Mouse (Mus musculus) embryonic facial prominence, embryonic 11.5 days (tissue): ENCODE data around the gene Wnt3a. TPM values are rescaled to one million over a fixed set of nuclear protein-coding genes. Genes with fewer than 3 reads are reported as not detected.

Experiments used
- ATAC-seq: fragments of 200-750 bp; cut with Nextera tagmentation; replicated peaks from 2 replicates; pipeline ENCODE4 v1.8.0; 2017; ENCODE audit warnings: low read depth; ENCODE audit not compliant: insufficient number of reproducible peaks, low FRiP score, low TSS enrichment
- DNase-seq: peaks from one replicate; pipeline ENCODE4 v3.0.0-alpha.2; 2015; ENCODE audit warnings: low spot score
- H3K27ac ChIP-seq: fragments of 300-500 bp; sonication (generic); replicated peaks from 2 replicates; pipeline ENCODE4 v1.5.1; 2014; ENCODE audit warnings: mild to moderate bottlenecking, low read depth, low read length, control low read depth
- H3K27me3 ChIP-seq: fragments of 300-500 bp; sonication (generic); 2 replicates; pipeline ENCODE4 v1.6.1; 2014; ENCODE audit warnings: mild to moderate bottlenecking, low read length, moderate library complexity, mixed read lengths; ENCODE audit not compliant: control insufficient read depth, insufficient read depth
- H3K36me3 ChIP-seq: fragments of 300-500 bp; sonication (generic); replicated peaks from 2 replicates; pipeline ENCODE4 v1.6.1; 2014; ENCODE audit warnings: low read depth, mild to moderate bottlenecking, low read length, moderate library complexity, mixed read lengths; ENCODE audit not compliant: control insufficient read depth, insufficient read depth
- H3K4me1 ChIP-seq: fragments of 300-500 bp; sonication (generic); 2 replicates; pipeline ENCODE4 v1.6.1; 2014; ENCODE audit warnings: low read length, mixed read lengths; ENCODE audit not compliant: control insufficient read depth, insufficient read depth
- H3K4me2 ChIP-seq: fragments of 300-500 bp; sonication (generic); 2 replicates; pipeline ENCODE4 v1.6.1; 2014; ENCODE audit warnings: low read depth, mild to moderate bottlenecking, control low read depth, low read length, moderate library complexity
- H3K4me3 ChIP-seq: fragments of 300-500 bp; sonication (generic); 2 replicates; pipeline ENCODE4 v1.5.1; 2014; ENCODE audit warnings: low read depth, low read length, control low read depth
- H3K9ac ChIP-seq: fragments of 300-500 bp; sonication (generic); replicated peaks from 2 replicates; pipeline ENCODE4 v1.6.1; 2014; ENCODE audit warnings: mild to moderate bottlenecking, control low read depth, low read length
- H3K9me3 ChIP-seq: fragments of 300-500 bp; sonication (generic); replicated peaks from 2 replicates; pipeline ENCODE4 v1.6.1; 2016; ENCODE audit warnings: mild to moderate bottlenecking, low read length, inconsistent platforms, mixed read lengths; ENCODE audit not compliant: control insufficient read depth
- WGBS: fragments of 180-500 bp; shearing (Covaris S2); extraction: QIAGEN DNeasy Blood & Tissue Kit; methylation state at CpG from one replicate; pipeline ENCODE4 v1.1.7; 2014; 5-methylcytosine and 5-hydroxymethylcytosine counted together
- polyA plus RNA-seq: library from polyadenylated mRNA; unstranded; fragments of >200 nt; fragmentation: Nextera tagmentation; extraction: Ambion mirVana; gene quantifications from 2 replicates; pipeline ENCODE4 v1.2.1, GENCODE M21; 2014

Gene Wnt3a
- polyA plus RNA-seq, 1 experiment from 2014 or later = 0.77 TPM

DNA sequence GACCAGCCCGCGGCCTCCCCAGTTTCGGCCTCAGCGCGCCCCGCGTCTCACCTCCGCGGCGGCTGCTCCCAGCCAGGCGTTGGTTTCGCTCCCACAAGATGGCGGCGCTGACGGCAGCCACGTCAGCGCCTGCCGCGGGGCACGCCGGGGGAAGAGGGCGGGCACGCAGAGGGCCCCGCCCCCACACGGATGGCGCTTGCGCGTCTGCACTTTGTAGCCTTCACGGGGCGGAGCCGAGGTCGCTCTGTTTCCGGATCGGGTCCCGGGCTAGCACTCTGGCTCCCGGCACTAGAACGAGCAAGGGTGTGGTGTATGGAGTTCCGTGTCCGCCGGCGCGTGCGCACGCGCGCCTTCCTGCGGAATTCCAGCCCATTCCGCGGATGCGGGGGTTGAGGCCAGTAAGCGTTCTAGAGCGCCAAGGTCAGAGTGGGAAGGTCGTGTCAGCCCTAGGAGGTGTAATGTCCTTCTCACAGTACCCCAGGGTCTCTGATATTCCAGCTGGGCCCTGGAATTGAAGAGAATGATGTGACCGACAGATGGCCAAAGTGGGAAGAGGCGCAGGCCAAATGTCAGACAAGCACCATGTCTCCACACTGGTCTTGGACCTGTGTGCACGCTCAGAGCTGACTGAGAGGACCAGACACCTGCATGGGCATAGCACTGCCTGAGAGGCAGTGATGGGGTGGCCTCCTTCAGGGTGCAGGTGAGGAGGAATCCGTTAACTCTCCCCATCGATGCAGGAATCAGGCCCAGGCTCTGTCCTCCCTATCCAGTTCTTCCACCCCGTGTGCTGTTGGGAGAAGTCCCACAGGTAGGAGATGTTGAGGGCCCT lies 62.2 kb downstream of the Wnt3a start, which contains the start of gene Arf1:
Arf1 (minus strand) TSS at position 149 of the 832 bp plus-strand sequence.
- no peaks in the 10 kb centered on the region for H3K27me3 ChIP-seq
- H3K4me2 ChIP-seq = peak within 1 kb of the TSS; percentile 86
- H3K27ac ChIP-seq = peak within 1 kb of the TSS; percentile 84
- no peaks in the 10 kb centered on the region for H3K36me3 ChIP-seq
- ATAC-seq = peak; percentile 94
- peak within 1 kb of the TSS; percentile 95 for H3K9ac ChIP-seq
- peak within 1 kb of the TSS; percentile 97 for H3K4me3 ChIP-seq
- H3K9me3 ChIP-seq = no peaks in the 10 kb centered on the region
- 4% methylated on average over 59 of the region's 59 CpGs for WGBS
- H3K4me1 ChIP-seq = peaks cover 7% of the 10 kb centered on the region
- peak; percentile 98 for DNase-seq

DNA sequence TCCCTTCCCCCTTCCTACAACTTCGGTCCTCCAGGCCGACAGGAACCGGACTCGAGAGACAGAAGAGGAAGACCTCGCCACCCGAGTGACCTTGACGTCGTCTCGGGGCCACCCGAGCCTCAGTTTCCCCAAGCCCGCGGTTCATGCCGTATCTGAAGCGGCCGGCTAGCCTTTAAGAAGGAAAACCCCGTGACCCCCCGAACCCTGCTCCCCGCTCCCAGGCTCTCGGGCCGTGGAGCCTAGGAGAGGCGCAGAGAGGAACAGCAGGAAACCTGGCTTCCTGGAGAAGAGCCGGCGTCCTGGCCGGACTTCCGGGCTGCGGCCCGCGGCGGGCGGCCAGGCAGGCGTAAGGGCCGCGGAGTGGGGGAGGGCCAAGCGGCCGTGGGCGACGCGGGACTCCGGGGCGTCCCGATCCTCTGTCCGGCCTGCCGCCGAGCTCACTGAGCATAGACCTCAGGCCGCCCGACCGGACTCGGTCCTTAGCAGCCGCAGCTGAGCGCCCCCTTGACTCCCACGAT lies 62.9 kb downstream of the Wnt3a start:
- DNase-seq = peak; percentile 62
- Histone ChIP-seq H3K36me3 (no peaks in the 10 kb centered on the region), H3K9me3 (no peaks in the 10 kb centered on the region), H3K27ac (peak overlapping the region; percentile 84), H3K9ac (peak overlapping the region; percentile 95), H3K4me1 (peaks cover 7% of the 10 kb centered on the region), H3K4me3 (peak overlapping the region; percentile 97), H3K4me2 (peak overlapping the region; percentile 86), H3K27me3 (no peaks in the 10 kb centered on the region)
- no peak; the same call in 1 of the 2 replicates for ATAC-seq
- WGBS = under 1% methylated on average over 51 of the region's 51 CpGs

DNA sequence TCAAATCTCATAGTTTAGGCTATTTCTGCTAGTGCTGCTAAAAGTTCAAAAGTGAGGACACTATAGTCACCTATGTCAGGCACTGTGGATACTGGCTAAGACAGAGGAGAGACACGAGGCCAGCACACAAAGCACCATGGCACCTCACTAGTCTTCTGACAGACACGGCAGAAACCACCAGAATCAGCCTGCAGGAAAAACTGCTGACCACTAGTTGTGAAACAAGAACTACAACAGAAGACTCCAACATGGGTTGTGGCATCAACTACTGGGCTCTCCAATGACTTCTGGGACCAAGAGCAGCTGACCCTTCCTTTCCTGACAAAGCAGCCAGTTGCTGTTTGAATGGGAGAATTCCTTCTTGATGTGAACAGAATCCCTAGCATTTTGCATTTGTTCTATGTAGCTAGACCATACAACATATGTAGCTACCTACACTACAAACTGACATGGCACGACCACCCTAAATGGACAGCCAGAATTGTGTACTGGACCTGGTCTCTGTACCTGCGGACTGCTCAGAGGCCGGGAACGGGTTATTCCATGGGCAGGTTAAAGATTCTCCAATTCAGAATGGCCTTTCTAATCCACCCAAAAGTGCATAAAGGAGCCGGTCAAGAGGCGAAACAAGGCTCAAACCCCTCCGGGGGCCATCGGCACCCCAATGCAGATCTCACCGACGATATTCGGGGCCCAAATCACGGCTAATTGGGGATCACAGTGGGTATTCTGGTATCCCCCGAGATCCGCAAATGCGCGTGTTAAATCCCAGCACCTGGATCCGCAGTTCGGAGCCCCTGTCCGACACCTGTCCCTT lies 63.6 kb downstream of the Wnt3a start:
- 7% methylated on average over 21 of the region's 21 CpGs for WGBS
- Histone ChIP-seq H3K4me3 (peak overlapping the region; percentile 97), H3K36me3 (no peaks in the 10 kb centered on the region), H3K4me1 (peaks cover 7% of the 10 kb centered on the region), H3K9ac (peak overlapping the region; percentile 95), H3K27me3 (no peaks in the 10 kb centered on the region), H3K9me3 (no peaks in the 10 kb centered on the region), H3K4me2 (peak overlapping the region; percentile 86), H3K27ac (peak overlapping the region; percentile 84; the same call in 1 of the 2 replicates)
- no peak for ATAC-seq
- DNase-seq = peak; percentile 13

DNA sequence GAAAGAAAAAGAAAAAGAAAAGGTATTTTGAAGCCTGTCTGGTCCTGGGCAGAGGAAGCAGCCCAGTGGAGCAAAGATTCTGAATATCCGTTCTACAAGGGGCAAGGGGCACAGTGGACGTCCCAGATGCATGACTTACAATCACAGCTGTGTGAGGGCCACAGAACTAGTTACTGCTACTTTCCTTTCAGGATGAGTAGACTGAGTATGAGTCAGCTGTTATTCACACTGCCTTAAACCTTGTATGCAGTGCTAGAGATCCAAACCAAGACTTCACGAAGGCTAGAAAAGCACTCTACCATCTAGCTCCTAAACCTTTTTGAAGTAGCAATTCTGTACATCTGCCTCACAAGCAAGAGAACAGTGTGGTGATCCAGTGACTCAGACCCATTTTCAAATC lies 64.3 kb downstream of the Wnt3a start:
- peaks cover 7% of the 10 kb centered on the region for H3K4me1 ChIP-seq
- peak overlapping the region; percentile 97 for H3K4me3 ChIP-seq
- no peak overlapping the region for H3K27ac ChIP-seq
- H3K27me3 ChIP-seq = no peaks in the 10 kb centered on the region
- peak overlapping the region; percentile 86 for H3K4me2 ChIP-seq
- WGBS = 56% methylated on average over 3 of the region's 3 CpGs
- H3K9me3 ChIP-seq = no peaks in the 10 kb centered on the region
- no peaks in the 10 kb centered on the region for H3K36me3 ChIP-seq
- no peak for DNase-seq
- ATAC-seq = no peak
- peak overlapping the region; percentile 95; the same call in 1 of the 2 replicates for H3K9ac ChIP-seq

DNA sequence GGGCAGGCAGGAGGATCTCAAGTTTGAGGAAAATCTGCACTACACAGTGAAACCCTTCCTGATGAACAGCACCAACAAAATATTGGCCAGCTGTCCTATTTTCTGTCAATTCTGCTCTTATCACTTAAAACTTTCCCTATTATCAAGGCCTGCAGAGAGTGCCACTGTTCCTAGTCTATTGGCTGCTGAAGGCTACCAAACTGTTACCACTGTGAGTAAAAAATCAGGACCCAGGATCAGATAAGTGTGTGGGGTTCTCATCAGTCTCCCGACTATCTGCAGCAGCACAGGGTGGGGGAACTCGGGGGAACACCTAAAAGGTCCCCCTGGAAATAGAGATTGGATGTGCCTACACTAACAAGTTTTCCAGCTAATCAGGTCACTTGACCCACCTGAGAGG lies 65.4 kb downstream of the Wnt3a start:
- Histone ChIP-seq H3K4me3 (no peak overlapping the region), H3K4me1 (peaks cover 7% of the 10 kb centered on the region), H3K9ac (no peak overlapping the region), H3K4me2 (no peak overlapping the region), H3K9me3 (no peaks in the 10 kb centered on the region), H3K27ac (no peak overlapping the region), H3K27me3 (no peaks in the 10 kb centered on the region), H3K36me3 (no peaks in the 10 kb centered on the region)
- ATAC-seq (no peak), DNase-seq (no peak)
- 80% methylated on average over 2 of the region's 2 CpGs for WGBS

DNA sequence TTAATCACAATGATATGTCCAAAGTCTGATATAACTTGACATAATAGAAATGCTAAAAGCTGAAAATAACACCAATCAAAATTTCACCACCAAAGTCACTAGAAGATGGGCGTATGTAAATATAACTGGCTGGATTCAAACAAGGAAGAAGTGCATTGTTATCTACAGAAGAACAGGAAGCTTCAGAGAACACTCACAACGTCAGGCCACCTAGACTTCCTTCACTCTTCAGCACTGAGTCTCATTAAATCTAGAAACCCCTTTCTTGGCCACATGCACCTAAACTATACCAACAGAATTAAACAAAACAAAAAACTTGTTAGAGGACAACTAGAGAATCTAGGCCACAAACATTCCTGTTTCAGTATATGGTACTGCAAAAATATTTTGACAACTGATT lies 66.1 kb downstream of the Wnt3a start:
- H3K27ac ChIP-seq = no peak overlapping the region
- ATAC-seq = no peak
- H3K9me3 ChIP-seq = no peaks in the 10 kb centered on the region
- no peak overlapping the region for H3K4me3 ChIP-seq
- 84% methylated on average over 2 of the region's 2 CpGs for WGBS
- no peak overlapping the region for H3K9ac ChIP-seq
- H3K4me2 ChIP-seq = no peak overlapping the region
- H3K4me1 ChIP-seq = peaks cover 7% of the 10 kb centered on the region
- no peaks in the 10 kb centered on the region for H3K27me3 ChIP-seq
- H3K36me3 ChIP-seq = no peaks in the 10 kb centered on the region
- DNase-seq = no peak

DNA sequence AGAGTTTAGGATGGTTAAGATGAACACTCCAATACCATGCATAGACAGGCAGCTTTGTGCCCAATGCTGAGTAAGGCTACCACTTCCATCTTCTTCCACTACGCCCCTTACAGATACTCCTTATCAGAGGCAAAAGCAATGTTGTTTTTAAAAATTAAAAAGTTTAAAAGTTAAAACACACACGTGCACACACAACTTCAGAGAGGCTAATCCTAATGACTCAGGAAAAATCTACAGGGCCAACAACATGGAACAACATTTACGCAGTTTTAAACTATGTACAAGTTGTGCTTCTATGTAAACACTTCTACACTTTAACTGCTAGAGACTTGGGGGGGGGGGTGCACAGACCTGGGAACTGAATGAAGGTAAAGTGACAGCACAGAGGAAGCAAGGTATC lies 66.5 kb downstream of the Wnt3a start:
- WGBS = 95% methylated on average over 3 of the region's 3 CpGs
- Histone ChIP-seq H3K9ac (no peak overlapping the region), H3K27me3 (no peaks in the 10 kb centered on the region), H3K4me2 (no peak overlapping the region), H3K9me3 (no peaks in the 10 kb centered on the region), H3K4me1 (peaks cover 7% of the 10 kb centered on the region), H3K4me3 (no peak overlapping the region), H3K27ac (no peak overlapping the region), H3K36me3 (no peaks in the 10 kb centered on the region)
- ATAC-seq (no peak), DNase-seq (no peak)
